Mouse (Mus musculus) embryonic facial prominence, embryonic 11.5 days (tissue): ENCODE measurements around the gene Ifi27. TPM values are rescaled to one million over a fixed set of nuclear protein-coding genes. Genes with fewer than 3 reads are reported as not detected.
"Not testable (repeated sequence)": the region's sequence is repeated elsewhere in the genome, so short reads cannot be mapped to it uniquely, and the experiment has no call there.

ENCODE experiments used
- ATAC-seq: fragments of 200-750 bp; cut with Nextera tagmentation; replicated peaks from 2 replicates; pipeline ENCODE4 v1.8.0; 2017; ENCODE audit warnings: low read depth; ENCODE audit not compliant: insufficient number of reproducible peaks, low FRiP score, low TSS enrichment
- DNase-seq: peaks from one replicate; pipeline ENCODE4 v3.0.0-alpha.2; 2015; ENCODE audit warnings: low spot score
- H3K27ac ChIP-seq: fragments of 300-500 bp; sonication (generic); replicated peaks from 2 replicates; pipeline ENCODE4 v1.5.1; 2014; ENCODE audit warnings: mild to moderate bottlenecking, low read depth, low read length, control low read depth
- H3K27me3 ChIP-seq: fragments of 300-500 bp; sonication (generic); 2 replicates; pipeline ENCODE4 v1.6.1; 2014; ENCODE audit warnings: mild to moderate bottlenecking, low read length, moderate library complexity, mixed read lengths; ENCODE audit not compliant: control insufficient read depth, insufficient read depth
- H3K36me3 ChIP-seq: fragments of 300-500 bp; sonication (generic); replicated peaks from 2 replicates; pipeline ENCODE4 v1.6.1; 2014; ENCODE audit warnings: low read depth, mild to moderate bottlenecking, low read length, moderate library complexity, mixed read lengths; ENCODE audit not compliant: control insufficient read depth, insufficient read depth
- H3K4me1 ChIP-seq: fragments of 300-500 bp; sonication (generic); 2 replicates; pipeline ENCODE4 v1.6.1; 2014; ENCODE audit warnings: low read length, mixed read lengths; ENCODE audit not compliant: control insufficient read depth, insufficient read depth
- H3K4me2 ChIP-seq: fragments of 300-500 bp; sonication (generic); 2 replicates; pipeline ENCODE4 v1.6.1; 2014; ENCODE audit warnings: low read depth, mild to moderate bottlenecking, control low read depth, low read length, moderate library complexity
- H3K4me3 ChIP-seq: fragments of 300-500 bp; sonication (generic); 2 replicates; pipeline ENCODE4 v1.5.1; 2014; ENCODE audit warnings: low read depth, low read length, control low read depth
- H3K9ac ChIP-seq: fragments of 300-500 bp; sonication (generic); replicated peaks from 2 replicates; pipeline ENCODE4 v1.6.1; 2014; ENCODE audit warnings: mild to moderate bottlenecking, control low read depth, low read length
- H3K9me3 ChIP-seq: fragments of 300-500 bp; sonication (generic); replicated peaks from 2 replicates; pipeline ENCODE4 v1.6.1; 2016; ENCODE audit warnings: mild to moderate bottlenecking, low read length, inconsistent platforms, mixed read lengths; ENCODE audit not compliant: control insufficient read depth
- WGBS: fragments of 180-500 bp; shearing (Covaris S2); extraction: QIAGEN DNeasy Blood & Tissue Kit; methylation state at CpG from one replicate; pipeline ENCODE4 v1.1.7; 2014; 5-methylcytosine and 5-hydroxymethylcytosine counted together
- polyA plus RNA-seq: library from polyadenylated mRNA; unstranded; fragments of >200 nt; fragmentation: Nextera tagmentation; extraction: Ambion mirVana; gene quantifications from 2 replicates; pipeline ENCODE4 v1.2.1, GENCODE M21; 2014

Ifi27 gene
- polyA plus RNA-seq, 1 experiment from 2014 or later, result 3.7 TPM

DNA sequence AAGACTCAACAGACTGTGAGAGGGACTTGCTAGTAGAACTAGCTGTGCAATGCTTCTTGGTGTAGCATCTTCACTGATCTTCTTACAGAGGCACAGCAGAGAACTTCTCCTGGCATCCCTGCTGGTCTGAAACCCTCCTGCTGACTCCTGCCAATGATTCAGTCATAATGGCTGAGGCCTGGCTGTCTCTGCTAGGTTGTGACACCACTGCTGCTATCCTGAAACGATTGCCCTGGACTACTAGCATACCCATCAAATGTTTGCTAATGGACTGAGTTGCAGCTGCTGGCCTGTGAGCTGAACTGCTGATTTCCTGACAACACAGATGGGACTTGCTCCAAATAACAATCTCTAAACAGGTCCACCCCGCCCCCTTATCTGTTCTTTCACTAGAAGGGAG is 40.5 kb downstream of the Ifi27 start:
- Histone ChIP-seq H3K4me1 (no peaks in the 10 kb centered on the region), H3K9ac (no peak overlapping the region), H3K36me3 (no peaks in the 10 kb centered on the region), H3K27me3 (no peaks in the 10 kb centered on the region), H3K9me3 (no peaks in the 10 kb centered on the region), H3K27ac (no peak overlapping the region), H3K4me2 (no peak overlapping the region), H3K4me3 (no peak overlapping the region)
- whole genome bisulfite sequencing, result 42% methylated on average over 2 of the region's 2 CpGs
- no peak for DNase-seq
- no peak for ATAC-seq

DNA sequence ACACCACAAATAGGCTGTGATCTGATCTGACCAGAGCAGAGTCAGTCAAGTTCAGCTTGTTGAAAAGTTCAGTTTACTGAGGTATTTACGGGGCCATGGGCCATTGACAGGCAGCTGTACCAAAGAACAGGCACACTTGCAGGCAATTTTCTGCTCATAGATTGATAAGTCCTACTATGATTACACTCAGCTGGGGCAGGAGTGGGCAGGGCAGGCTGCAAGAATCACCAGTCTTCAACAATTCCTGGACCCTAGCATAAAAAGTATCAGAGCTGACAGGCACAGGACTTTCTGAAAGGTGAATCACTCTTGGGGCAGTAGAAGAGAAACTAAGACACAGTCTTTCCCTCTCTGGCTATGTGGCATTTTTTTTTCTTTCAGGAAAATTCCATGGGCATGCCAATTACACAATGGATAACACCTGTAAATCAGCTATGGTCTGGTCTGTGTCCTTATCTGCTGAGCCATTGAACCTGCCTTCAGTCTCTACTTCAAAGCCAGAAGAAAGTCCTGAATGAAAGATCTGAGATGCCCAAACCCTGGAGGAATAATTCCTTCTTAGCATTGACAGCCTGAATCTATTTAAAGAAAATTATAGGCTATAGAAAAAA is 42.9 kb downstream of the Ifi27 start:
- Histone ChIP-seq H3K27me3 (no peaks in the 10 kb centered on the region), H3K9me3 (no peaks in the 10 kb centered on the region), H3K27ac (no peak overlapping the region), H3K9ac (no peak overlapping the region), H3K36me3 (no peaks in the 10 kb centered on the region), H3K4me1 (no peaks in the 10 kb centered on the region), H3K4me2 (no peak overlapping the region), H3K4me3 (no peak overlapping the region)
- no peak for ATAC-seq
- WGBS, result 74% methylated on average over 1 of the region's 1 CpGs
- DNase-seq, result no peak

DNA sequence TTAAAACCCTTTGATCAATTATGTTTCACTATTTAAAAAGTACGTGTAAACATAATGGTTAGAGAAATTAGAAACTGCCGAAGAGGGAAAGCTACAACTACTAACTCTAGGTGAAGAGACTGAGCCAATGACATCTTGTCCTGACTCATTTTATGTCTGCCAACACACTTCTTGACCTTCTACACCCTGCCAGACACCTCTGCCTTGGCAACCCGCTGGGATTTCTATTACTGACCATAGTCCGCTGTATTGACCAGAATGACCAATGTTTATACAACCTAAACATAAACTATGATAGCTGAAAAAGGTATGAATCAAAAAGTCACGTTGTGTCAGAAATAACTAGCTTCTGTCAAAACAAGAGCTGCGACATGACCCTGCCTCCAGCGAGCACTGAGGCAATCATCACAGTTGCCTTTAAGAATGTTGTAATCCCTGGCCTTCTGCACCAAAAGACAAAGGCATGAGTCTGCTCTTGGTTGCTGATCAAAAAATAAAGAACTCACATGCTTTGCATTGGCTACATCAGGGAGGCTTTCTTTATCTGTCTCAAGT is 43.5 kb downstream of the Ifi27 start:
- Histone ChIP-seq H3K4me1 (no peaks in the 10 kb centered on the region), H3K4me3 (no peak overlapping the region), H3K4me2 (no peak overlapping the region), H3K9me3 (no peaks in the 10 kb centered on the region), H3K9ac (no peak overlapping the region), H3K27me3 (no peaks in the 10 kb centered on the region), H3K36me3 (no peaks in the 10 kb centered on the region), H3K27ac (no peak overlapping the region)
- no peak for ATAC-seq
- no peak for DNase-seq
- 73% methylated on average over 7 of the region's 7 CpGs for WGBS

DNA sequence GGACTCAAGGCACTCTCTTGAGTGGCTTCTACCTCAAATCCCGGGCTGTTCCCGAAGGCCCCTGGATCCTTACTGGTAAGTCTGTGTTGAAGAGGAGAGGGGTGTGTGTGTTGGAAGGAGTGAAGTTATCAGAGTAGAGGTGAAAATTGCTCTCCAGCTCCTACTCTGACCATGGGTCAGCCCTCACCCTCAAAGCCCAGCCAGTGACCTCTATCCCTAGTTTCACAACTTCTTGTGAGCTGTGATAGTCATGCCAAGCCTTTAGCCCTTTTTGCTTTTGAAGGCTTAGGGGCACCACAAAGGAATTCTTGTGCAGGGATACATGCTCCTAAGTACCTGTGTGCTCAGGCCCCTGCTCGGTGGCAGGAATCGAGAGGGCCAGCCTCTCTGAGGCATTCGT is 47.7 kb downstream of the Ifi27 start:
- no peaks in the 10 kb centered on the region for H3K27me3 ChIP-seq

DNA sequence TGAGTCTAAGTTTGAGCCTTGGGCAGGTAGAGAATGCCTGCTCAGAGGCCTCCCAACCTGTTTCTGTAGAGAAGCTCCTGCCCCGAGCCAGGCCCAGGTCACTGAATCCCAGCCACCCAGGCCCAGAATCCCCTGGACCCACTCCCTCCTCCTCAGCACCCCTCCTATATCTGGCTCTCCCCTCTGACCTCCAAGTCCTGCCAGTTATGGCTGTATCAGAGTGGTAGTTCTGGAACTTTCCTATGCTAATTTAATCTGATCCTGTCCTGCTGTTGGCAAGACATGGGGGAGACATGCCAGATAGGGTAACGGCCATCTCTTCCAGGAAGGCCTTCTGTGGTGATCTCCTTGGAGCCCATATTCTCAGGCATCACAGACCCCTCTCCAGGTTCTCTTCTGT is 48.8 kb downstream of the Ifi27 start:
- DNase-seq (no peak), ATAC-seq (no peak)
- Histone ChIP-seq H3K9me3 (no peaks in the 10 kb centered on the region), H3K27ac (no peak overlapping the region), H3K27me3 (no peaks in the 10 kb centered on the region), H3K4me3 (no peak overlapping the region), H3K9ac (no peak overlapping the region), H3K4me1 (no peaks in the 10 kb centered on the region), H3K36me3 (no peaks in the 10 kb centered on the region), H3K4me2 (no peak overlapping the region)
- 82% methylated on average over 2 of the region's 2 CpGs for WGBS

More for the DNA sequence above, 47.7 kb downstream of the Ifi27 start:
- Histone ChIP-seq H3K4me1 (no peaks in the 10 kb centered on the region), H3K36me3 (no peaks in the 10 kb centered on the region), H3K4me2 (no peak overlapping the region), H3K4me3 (no peak overlapping the region), H3K9me3 (no peaks in the 10 kb centered on the region), H3K9ac (no peak overlapping the region), H3K27ac (no peak overlapping the region)
- DNase-seq (no peak), ATAC-seq (no peak)
- WGBS, result 85% methylated on average over 5 of the region's 5 CpGs

DNA sequence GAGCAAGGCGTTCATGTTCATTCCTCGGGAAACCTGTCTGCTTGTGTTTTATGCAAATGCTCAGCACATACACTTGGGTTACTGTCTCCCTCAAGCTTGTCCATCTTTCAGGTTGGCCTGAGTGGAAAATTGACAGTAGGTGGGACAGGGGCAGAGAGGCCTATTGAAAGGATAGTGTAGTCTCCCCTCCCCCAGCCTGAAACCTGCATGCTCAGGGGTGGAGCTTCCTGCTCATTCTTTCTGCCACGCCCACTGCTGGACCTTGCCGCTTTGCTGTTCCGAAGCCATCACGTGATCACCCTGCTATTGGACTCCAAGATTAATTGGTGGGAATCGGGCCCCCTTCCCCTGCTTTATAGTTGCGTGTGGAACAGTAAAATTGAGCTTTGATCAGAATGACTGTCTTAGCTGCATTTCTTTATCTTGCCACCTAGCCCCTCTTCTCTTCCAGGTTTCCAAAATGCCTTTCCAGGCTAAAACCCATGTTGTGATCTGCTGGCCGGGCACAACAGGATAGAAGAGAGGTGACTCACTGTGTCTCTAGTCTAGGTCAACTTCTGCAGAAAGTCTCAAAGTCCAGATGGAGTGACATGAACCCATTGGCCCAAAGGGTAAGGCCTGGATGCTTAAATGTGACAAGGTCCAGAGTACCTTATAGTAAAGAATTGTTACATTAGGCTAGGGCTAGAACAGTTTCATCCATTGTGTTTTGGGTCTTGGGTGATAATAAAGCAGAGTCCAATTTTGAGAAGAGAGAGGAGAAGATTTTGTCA is 50.4 kb downstream of the Ifi27 start:
- H3K36me3 ChIP-seq, H3K9me3 ChIP-seq, H3K27me3 ChIP-seq, H3K4me3 ChIP-seq, H3K9ac ChIP-seq, H3K4me2 ChIP-seq, H3K4me1 ChIP-seq, H3K27ac ChIP-seq, ATAC-seq, DNase-seq: not testable (repeated sequence)
- 53% methylated on average over 9 of the region's 9 CpGs for WGBS

DNA sequence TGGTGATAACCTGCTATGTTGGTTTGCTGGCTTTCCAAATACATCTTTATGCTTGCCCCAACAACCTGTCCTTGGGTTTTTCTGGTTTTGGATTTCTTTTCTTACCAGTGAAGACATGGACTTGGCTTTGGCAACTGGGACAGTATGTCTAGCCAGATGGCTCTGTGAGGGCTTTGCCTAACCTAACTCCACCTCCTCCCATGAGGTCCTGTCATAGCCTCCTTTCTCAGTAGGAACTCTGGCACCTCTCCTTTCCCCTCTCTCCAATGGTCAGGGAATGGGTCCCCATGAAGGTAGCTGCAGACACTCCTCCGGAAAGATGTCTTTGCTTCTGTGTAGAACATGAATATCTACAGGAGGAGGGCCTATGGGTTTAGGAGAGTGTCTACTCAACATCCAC is 52.7 kb downstream of the Ifi27 start:
- no peak overlapping the region for H3K4me2 ChIP-seq
- WGBS, result 95% methylated on average over 1 of the region's 1 CpGs
- DNase-seq, result no peak
- no peak overlapping the region for H3K27ac ChIP-seq
- H3K4me1 ChIP-seq, result no peaks in the 10 kb centered on the region
- H3K9me3 ChIP-seq, result no peaks in the 10 kb centered on the region
- no peak overlapping the region for H3K9ac ChIP-seq
- H3K27me3 ChIP-seq, result no peaks in the 10 kb centered on the region
- H3K36me3 ChIP-seq, result no peaks in the 10 kb centered on the region
- H3K4me3 ChIP-seq, result no peak overlapping the region
- no peak for ATAC-seq

DNA sequence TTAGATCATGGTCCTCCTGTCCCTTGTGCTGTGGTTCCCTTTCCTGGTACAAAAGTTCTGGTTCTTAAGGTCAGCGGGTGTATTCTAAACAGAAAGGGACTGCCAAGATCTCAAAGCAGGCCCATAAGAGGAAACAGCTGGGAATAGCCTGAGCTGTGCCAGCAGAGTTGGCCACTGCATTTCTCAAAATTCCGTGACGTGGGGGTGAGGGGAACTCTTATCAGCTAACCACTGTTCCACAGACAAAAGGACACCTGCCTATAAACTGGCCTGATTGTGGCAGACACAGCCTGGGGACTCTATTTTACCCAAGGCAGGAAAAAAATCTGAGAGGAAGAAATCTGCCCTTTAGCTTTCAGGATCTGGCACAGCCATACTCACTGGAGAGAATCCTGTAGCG is 53.3 kb downstream of the Ifi27 start:
- H3K36me3 ChIP-seq, result no peaks in the 10 kb centered on the region
- H3K9ac ChIP-seq, result no peak overlapping the region
- no peak overlapping the region for H3K27ac ChIP-seq
- H3K4me3 ChIP-seq, result no peak overlapping the region
- no peaks in the 10 kb centered on the region for H3K9me3 ChIP-seq
- DNase-seq (no peak), ATAC-seq (no peak)
- WGBS, result 71% methylated on average over 4 of the region's 4 CpGs
- H3K4me1 ChIP-seq, result no peaks in the 10 kb centered on the region
- H3K4me2 ChIP-seq, result no peak overlapping the region
- H3K27me3 ChIP-seq, result no peaks in the 10 kb centered on the region
